Mouse (Mus musculus) heart, postnatal 0 days (tissue): ENCODE measurements at regions not wholly inside any gene's neighbourhood (a gene's known extent, or its start where the extent isn't known, plus 50 kb on each side); places are given as distances from the start of the nearest gene placed in this dataset.

Experiments
- CTCF ChIP-seq: IDR thresholded peaks from 2 replicates; pipeline ENCODE4 v1.5.1; 2016; ENCODE audit warnings: antibody characterized with exemption, control low read depth, low read depth
- EP300 ChIP-seq: IDR thresholded peaks from 2 replicates; pipeline ENCODE4 v1.6.1; 2016; ENCODE audit warnings: antibody characterized with exemption, low read depth

DNA sequence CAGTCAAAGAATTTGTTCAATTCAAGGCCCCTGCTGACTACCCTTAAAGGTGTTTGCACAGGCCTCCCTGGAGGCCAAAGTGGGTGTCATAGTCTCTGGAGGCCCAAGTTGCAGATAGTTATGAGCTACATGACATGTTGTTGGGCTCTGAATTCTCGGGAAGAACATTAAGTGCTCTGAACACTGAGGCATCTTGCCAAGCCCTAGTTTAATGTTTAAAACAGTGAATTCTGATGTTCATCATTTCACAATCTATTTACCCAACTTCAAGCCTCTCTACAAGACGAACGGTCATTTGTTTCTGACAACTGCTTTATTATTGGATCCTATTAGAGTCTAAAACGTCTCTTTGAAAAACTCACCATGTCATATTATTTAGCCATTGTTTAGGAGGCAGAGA is 119.0 kb upstream of the Thsd7a start:
- no peak for TF ChIP-seq EP300
- TF ChIP-seq CTCF = no peak
